Mouse (Mus musculus) retina, postnatal 7 days (tissue): ENCODE measurements around the gene Tpx2.

Experiments
- DNase-seq: peaks from one replicate; pipeline ENCODE4 v3.0.0-alpha.2; 2012; ENCODE audit warnings: low read depth, low spot score

Gene Tpx2

DNA sequence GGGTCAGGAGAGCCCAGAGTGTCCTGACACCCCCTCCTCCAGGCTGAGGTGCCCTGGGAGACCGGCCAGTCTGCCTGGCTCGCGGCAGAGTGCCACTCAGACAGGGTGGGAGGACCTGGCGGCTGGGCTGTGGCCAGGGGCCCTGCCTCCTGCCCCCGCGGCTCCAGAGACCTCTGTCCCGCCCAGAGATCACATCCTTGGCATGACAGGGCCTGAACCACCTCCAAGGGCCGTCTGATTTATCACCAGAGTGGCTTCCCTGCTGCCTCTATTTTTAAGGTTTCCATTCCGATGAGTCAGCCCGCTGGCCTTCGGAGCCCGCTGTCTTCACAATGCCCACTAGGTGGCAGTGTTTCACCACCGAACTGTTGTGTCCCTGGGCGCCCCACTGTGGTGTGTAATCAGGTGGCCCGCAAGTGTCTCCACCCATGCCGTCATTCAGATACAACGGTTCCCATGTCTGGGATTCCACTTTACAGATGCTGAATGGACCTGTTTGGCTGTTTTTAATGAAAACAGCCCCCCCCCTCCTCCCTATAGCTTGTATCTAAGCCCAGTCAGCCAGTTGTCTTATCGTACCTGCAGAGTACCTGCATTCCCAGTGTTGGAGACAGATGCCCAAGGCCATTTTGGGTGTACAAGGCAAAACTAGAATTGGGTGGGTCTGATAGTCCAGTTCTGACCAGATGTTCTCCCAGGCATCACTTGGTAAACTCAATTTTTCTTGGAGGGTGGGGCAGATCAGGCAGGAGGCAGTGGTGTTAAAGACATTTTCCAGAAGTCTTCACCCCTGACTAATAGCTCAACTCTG is 66.8 kb downstream of the Tpx2 start:
- peak; percentile 83 for DNase-seq

DNA sequence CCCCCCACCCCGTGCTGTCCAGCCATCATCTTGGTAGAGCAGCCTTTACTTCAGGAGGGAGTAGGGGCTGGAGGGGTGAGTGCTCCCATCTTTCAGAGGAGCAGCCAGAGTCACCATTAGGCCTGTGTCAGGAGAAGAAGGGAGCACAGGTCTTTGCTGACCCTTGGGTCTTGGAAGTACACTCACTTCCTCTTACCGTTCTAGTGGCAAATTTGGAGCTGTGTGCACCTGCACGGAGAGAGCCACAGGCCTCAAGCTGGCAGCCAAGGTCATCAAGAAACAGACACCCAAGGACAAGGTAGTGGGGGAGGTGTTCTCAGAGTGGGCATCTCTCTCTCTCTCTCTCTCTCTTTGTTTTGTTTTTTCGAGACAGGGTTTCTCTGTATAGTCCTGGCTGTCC is 67.7 kb downstream of the Tpx2 start:
- no peak for DNase-seq

DNA sequence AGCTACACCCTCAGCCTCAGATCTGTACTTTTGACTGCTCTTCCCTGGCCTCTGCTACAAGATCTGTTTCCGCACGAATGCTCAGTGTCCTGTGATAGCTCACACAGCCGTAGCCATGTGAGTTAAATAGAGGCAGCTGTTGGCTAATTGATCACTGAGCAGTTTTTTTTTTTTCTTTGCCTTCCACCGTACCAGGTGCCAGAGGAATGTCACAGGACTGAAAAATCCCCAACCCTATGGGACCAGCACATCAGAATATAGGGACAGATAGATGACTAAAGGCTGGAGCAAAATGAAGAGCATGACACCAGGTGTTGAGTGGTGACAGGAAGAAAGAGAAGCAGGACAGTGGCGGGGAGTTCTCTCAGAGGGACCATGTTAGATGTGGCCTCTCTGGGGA is 68.3 kb downstream of the Tpx2 start:
- DNase-seq, result no peak

DNA sequence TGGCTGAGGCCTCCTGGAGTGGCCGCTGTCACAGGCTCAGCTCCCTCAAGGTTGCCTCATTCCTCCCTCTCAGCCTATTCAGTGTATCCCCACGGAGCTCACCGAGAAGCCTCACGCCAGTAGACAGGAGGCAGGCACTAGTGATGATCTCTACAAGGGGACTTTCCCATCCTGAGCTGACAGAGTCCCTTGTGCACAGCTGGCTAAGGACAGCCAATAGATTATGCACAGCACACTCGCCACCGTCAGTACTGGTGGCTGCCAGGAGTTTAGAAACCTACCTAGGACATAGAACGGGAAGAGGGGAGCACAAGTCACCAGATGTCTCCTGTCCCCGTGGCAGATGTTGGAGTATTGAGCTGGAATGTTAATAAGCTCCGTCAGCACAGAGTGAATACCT is 69.9 kb downstream of the Tpx2 start:
- DNase-seq, result no peak

DNA sequence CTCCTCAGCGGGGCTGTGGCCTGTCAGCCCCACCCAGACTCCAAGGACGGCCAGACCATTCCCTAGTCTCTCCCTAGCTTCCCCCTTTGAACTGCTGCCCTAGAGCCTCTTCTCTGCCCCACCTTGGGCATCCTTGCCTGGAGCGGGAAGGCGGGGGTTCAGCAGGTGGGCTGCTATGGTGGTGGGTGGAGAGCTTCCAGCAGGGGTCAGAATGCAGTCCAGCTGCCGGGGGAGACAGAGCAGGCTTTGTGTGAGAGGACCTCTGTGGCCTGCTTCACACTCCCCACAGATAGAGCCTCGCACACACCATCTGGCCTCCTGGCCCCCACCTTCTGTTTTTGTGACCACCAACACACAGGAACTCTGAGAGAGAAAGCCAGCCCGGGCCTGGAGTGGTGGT is 74.6 kb downstream of the Tpx2 start:
- no peak for DNase-seq

DNA sequence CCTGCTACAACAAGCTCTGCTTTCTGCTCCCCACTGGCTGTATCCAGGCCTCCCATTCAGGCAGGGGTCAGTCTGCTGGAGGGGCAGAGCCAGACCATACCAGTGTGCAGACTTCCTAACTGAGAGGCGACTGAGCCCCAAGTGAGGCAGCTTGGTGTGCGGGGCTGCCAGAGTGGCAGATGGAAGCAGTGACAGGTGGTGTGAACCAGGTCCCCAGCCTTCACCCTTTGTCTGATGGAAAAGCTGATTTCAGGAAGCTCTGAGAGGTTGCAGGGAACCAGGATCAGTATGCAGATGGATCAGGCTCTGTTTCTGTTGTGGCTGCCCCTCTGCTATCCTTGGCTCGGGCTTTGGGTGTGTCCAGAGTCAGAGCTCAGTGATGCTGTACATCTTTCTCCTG is 75.9 kb downstream of the Tpx2 start:
- DNase-seq, result no peak

DNA sequence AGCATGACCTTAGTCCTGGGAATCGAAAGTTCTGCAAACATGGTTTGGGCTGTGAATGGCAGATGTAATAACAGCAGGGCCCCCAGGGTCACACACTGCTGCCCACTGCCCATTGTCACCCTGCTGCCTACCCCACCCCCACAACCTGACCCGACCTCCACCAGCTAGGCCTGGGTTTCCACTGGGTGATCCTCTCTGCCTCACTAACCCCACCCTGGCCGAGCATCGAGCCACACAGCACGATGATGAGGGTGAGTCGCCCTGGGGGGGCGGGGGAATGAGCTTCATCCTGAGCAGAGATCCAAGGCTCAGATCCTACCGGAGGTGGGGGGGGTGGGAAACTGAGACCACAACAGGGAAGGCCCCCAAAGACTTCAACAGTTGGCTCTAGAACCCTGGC is 76.4 kb downstream of the Tpx2 start:
- no peak for DNase-seq

DNA sequence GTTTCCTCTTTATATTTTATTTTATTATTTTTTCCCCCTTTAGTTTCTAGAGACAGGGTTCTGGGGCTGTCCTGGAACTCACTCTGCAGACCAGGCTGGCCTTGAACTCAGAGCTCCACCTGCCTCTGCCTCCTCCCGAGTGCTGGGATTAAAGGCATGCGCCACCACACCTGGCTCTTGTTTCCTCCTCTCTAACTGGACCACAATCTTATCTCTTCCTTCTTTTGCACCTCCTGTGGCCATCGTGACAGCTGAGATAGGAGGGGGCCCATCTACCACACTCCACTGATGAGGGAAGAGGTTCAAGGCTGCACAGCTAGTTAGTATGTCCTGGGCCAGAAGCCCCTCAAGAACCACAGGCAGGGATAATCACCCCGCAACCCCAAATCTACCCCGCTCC is 76.8 kb downstream of the Tpx2 start:
- no peak for DNase-seq

DNA sequence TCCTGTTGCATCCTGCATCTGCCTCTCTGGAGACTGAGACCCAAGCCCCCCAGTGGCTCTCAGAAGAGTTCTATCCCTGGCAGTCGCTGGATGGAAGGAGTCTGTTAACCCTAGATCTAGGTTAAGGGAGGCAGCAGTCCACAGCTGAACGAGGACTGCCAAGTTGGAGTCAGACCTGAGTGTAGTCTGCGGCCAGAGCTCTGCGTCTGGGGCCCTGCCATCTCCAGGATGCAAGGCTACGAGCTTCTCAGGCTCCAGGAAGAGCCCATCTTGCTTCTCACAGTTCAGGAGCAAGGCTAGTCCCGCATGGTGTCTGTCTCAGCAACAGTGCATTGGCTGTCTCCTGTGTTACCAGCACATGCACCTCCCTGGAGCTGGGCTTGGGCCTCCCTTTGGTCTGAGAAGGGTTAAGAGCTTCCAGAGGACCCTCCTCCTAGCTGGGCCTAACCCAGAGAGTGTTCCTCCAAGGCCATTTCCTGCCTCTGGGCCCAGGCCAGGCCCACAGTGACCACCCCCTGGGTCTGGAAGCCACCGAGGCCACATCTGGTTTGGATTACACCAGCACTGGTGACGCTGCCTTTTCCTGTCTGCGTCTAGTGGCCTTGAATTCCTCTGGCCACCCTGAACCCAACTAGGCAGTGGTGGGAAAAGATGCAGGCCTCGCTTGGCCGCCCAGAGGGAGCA is 77.6 kb downstream of the Tpx2 start:
- DNase-seq, result no peak

DNA sequence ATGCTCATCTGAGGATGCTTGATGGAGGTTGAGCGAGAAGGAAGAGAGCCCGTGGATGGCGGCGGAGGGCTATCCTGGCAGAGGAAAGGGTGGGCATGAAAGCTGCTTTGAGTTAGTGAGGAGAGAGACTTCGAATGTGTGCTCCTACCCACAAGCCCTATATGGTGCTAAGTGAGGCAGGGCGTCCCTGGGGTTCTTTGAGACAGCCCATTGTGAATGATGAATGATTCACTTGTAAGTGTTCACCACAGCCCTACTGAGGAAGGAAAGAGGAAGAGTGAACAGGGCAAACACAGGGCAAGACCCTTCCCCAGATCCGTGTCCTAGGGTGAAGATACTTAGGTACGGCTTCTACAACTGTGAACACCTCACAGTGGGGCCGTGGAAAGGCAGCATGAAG is 79.1 kb downstream of the Tpx2 start:
- DNase-seq, result no peak

DNA sequence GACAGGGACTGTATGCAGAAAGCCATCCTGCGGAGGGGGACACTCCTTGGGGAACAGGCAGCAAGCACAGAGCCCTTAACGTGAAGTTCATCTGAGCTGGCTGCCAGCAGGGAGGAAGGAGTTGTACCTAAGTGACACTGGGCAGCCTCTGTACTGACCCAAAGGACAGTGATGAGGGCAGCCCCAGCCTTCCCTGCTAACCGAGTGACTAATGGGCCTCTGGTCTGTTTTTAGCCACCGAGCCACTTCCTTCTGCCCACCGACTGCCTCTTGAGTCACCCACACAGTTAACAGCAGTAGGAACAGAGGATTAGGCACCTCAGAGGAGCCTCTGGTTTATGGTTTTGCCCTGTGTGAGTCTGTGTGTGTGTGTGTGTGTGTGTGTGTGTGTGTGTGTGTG is 79.6 kb downstream of the Tpx2 start:
- DNase-seq, result no peak

DNA sequence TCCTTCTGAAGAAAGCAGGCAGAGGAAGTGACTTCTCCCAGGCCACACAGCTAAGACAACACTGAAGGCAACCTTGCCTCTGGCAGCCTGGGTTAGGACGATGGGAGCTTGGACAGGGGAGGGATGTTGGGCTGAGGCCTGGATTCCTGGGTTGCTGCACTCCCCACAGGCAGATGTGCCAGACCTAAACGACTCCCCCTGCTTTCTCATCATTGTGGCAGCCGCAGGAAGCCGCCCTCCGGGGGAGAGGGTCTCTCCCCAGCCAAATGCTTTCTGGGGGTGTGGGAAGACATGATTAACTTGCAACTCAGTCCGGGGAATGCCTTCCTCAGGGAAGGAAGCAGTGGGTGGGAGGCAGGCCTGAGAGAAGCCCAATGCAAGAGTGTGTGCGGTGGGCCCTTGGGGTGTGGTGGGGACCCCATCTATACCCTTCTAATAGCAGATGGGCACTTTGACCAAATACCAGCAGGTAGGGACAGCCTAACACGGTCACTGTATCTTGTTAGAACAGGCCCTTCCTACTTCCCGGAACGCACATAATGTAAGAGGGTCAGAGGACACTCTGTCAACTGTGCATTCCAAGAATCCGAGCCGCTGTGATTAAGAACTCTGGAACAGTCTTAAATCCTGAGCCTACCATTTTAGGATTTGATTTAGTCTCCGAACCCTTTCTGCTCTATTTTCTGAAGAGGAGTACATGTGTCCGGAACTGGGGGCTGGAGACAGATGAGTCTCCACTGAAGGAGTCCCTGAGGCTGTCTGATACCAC is 80.6 kb downstream of the Tpx2 start:
- no peak for DNase-seq

DNA sequence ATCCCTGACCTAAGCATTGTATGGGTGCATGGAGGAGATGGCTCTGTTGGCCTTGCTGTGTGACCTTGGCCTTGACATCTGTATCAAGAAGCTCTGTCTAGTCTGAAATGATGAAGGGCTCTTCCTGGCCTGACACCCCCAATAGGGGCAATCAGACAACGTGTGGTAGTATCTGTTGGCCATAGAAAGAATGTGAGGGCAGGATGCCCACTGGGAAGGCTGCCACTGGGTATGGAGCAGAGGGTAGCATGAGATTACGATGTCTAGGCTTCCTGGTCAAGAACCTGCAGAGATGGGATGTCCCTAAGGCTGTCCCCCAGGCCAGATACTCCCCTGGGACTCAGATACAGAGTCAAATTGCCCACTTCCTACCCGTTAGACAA is 81.2 kb downstream of the Tpx2 start:
- no peak for DNase-seq

DNA sequence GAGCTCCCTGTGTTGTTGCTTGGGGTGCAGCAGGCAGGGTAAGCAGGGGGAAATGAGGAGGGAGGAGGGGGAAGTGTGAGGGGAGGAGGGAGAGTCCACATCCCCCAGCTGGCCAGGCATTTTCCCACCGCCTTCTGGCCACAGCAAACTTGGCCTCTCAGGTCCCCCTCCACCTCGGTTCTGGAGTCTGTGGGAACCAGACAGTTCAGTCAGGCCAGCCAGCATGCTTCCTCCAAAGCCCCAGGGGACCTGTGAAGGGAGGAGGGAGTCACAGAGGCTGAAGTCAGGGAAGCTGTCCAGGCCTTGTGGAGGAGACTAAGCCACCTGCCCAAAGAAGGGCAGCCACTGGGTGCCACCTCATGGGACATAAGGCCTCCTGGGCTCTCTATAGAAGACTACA is 82.5 kb downstream of the Tpx2 start:
- DNase-seq, result no peak

DNA sequence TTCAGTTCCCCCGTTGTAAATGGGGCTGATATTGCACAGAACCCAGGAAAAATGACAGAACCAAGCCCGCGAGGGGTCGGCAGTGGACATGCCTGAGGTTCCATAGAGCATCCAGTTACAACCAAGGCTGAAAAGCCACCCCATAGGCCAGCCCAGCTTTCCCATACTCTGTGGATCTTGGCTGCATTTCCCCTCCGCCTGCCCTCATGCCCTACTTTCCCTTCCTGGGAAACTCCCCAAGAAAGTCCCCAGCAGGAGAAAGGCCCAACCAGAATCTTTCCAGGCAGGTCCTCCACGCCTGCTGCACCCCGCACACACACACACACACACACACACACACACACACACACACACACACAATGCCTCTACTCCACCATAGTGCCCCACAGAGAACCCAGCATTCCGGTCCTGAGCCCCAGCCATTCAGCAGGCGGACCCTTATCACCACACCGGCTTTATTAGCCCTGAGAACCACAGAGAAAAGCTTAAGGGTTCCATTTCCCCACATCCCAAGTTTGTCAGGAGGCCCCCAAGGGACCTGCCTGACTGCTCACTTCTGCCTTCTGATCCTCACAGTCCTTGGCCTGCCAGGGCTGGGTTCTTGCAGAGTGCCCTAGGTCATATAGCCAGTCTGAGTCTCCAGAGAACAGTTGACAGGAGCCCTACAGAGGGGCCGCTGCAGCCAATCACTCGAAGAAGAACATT is 83.8 kb downstream of the Tpx2 start:
- no peak for DNase-seq

DNA sequence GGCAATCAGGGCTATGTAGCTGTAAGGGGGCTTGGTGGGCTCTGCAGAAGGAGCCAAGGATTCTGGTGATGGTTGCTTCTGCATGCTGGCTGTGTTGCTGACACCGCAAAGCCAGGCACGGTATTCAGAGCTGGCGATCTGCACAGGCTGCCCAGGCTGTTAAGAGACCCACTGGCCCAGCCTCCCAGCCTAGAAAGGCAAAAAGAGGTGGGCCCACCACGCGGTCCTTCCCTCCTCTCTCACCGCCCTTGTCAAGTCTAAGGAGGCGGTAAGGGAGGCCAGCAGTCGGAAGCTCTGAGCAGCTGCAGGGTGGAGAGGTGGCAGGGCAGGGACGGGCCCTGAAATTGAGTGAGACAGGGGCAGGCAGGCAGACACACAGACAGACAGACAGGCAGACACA is 85.3 kb downstream of the Tpx2 start, which contains the start of gene Foxs1:
Foxs1 (minus strand) TSS at position 161 of the 400 bp plus-strand sequence.
- DNase-seq, result no peak

DNA sequence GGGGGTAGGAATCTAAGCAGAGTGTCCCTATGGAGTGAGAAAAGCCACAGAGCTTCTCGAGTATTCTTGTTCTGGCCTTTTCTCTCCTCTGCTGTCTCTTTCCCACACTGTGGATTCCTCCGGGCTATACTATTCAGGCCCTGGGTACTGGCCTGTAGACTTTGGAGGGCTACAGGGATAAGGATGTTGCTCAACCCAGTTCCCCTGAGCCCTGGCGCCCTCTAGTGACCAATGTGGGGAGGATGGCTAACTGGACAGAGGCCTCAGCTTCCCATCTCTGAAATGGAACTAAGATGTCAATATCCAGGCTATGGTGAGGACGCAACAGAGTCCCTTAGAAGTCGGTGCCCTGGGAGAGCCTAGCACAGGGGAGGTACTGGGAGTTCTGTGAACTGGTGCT is 85.8 kb downstream of the Tpx2 start:
- DNase-seq, result no peak

DNA sequence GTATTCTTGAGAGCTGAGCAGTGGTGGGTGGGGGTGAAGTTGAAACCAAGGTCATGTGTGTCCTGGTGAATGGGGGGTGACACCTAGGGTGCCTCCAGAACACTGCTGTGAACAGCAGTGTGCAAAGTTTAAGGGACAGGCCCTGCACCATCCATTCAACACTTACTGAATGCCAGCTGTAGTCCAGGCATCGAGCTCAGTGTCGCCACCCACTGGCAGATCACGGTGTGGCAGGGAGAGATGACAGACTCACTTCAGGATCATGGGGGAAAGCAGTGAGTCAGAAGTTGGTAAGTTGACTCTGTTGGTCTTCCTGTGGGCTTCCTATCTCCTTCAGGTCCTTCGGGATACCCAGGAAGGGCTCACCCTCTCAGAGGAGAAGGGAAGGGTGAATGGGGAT is 92.1 kb downstream of the Tpx2 start:
- DNase-seq, result no peak

DNA sequence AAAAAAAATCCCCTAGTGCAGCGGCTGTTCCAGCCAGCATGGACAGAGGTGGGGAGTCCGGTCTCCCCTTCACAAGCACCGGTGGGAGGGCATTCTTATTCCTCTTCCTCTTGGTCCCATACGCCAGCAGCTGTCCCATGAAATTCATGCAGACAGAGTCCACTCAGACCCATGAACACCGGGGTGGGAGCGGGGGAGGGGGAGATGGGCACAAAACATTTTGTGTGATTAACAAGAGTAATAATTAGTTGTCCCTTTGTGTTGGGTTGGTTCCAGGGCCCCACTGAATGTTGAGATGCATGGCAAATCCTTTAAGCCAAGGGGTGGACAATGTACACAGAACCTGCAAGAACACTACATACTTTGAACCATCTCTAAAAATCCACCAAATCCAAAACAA is 93.3 kb downstream of the Tpx2 start:
- DNase-seq, result no peak

DNA sequence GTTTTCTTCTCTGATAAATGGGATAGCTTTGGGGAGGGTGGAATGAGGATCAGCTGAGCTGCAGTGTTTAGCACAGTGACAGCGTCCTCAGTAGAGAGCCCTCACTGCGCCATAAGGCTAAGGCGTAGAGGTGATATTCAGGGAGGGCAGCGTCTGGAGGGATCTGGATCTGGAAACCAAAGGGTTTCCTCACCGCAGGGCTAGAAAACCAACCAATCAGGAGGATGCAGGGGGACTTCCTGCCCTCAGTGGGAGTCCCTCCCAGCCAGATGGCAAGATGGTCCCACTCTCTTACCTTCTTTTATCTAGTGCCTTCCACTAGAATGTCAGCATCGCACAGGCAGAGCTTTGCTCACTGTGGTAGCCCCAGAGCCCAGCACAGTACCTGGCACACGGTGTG is 94.0 kb downstream of the Tpx2 start:
- DNase-seq, result no peak

DNA sequence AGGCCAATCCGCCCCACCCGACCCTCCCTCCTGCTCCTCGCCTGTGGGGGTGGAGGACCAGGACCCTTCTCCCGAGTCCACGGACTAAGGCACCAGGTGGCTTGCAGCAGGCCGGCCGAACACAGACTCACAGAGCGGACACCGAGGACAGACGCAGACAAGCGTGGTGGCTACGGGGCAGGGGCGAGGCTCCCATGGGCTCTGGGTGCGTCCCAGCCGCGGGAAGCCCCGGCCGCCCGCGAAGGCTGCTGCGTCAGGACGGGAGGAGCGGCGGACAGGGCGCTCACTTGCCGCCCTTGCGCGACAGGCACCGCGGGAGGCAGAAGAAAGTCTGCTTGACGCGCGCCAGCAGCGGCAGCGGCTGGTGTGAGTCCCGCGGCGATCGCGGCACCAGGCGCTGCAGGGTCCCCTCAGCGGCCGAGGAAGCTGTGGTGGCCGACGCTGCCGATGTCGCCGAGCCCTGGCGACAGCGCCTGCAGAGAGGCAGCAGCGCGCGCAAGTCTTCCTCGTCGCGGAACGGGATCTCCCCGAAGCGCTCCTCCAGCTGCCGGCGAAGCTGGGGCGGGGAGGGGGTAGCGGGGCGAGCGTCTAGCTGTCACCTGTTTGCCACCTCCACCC is 95.2 kb downstream of the Tpx2 start:
- no peak for DNase-seq

DNA sequence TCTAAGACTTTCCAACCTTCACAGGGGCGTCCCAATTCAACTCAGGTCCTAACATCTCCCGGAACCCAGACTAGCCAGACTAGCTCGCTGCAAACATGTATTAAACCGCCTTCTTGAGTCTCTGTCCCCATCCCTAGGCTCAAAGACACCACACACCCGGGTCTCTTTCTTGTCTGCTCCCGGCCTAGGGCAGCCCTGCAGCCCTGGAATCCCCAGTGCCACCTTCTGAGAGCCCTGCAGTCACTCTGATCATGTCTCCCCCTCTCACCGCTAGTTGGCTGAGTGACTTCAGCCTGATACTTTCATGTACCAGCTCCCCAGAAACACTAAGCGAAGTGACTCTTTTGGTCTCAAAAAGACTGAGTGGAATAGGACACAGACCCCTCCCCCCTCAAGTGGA is 95.8 kb downstream of the Tpx2 start:
- DNase-seq, result no peak
